Mouse (Mus musculus) naive thymus-derived CD4-positive, alpha-beta T cell, adult 5 months (primary cell): ENCODE data around the gene Olfr484. TPM values are rescaled to one million over a fixed set of nuclear protein-coding genes. Genes with fewer than 3 reads are reported as not detected.

ENCODE experiments used
- polyA plus RNA-seq: library from polyadenylated mRNA; unstranded; fragments of 100-300 nt; shearing (Covaris generic); gene quantifications from one replicate; pipeline ENCODE4 v1.2.1, GENCODE M21; 2017

Olfr484 gene
- not detected for polyA plus RNA-seq

GRCm38 (mm10) chr7:108127349-108127748 lies at the start of gene Olfr484:
Olfr484 (minus strand) TSS chr7:108127449.

GRCm38 (mm10) chr7:108172642-108173041 lies 45.4 kb upstream of the Olfr484 start, which contains the start of gene Olfr486:
Olfr486 (minus strand) TSS chr7:108172742.

DNA sequence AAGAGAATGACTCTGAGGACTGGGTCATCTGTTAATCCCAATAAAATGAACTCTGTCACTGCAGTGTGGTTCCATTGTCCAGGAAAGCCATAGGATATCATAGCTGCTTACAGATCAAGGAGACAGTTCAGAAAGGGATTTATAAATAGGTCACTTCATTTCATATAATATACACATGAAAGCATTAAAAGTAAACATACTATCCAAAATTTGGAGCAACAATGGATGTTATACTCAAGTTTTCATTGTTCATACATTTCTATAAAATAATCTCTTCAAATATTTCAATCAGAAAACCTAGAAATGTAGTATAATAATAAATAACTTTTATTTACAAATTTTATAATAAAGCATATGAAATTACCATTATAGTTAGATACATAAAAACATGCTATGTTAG lies 32.5 kb upstream of the Olfr484 start, which contains the start of gene Olfr485:
TSS of gene Olfr485 (minus strand) at position 101 of the 400 bp plus-strand sequence.

GRCm38 (mm10) chr7:108100549-108100948 lies 26.7 kb downstream of the Olfr484 start, which contains the start of gene Olfr483:
Olfr483 (plus strand) TSS chr7:108100849.

DNA sequence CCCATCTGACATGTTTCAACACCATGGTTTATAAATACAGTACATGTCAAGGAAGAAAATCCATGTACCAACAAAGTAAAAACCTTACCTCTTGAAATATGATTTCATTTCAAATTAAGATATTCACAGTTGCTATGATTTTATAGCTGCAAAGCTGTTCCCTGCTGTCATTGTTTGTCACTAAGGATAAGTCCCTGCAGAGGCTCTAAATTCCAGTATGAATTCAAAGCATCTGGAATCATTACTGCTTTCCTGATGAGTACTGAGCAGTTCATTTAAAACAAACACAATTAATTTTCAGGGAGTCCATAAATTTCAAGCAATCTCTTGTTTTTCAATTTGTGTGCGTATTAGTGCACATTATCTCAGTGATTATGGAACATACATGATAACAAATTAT lies 29.8 kb downstream of the Olfr484 start, which contains the start of gene Olfr482:
TSS of gene Olfr482 (minus strand) at position 101 of the 400 bp plus-strand sequence.

GRCm38 (mm10) chr7:108079555-108079954 lies 47.7 kb downstream of the Olfr484 start, which contains the start of gene Olfr481:
Olfr481 (plus strand) TSS chr7:108079855.

Other genes with a start within 250 kb of the Olfr484 start
- gene Olfr472, start 229.5 kb downstream of the Olfr484 start, polyA plus RNA-seq: 0.11 TPM
- not detected for gene Olfr473, start 197.0 kb downstream of the Olfr484 start, polyA plus RNA-seq
- gene Olfr474, start 172.8 kb downstream of the Olfr484 start, polyA plus RNA-seq: not detected
- not detected for gene Olfr476, start 162.6 kb downstream of the Olfr484 start, polyA plus RNA-seq
- gene Olfr477, start 140.8 kb downstream of the Olfr484 start, polyA plus RNA-seq: not detected
- gene Olfr478, start 93.5 kb downstream of the Olfr484 start, polyA plus RNA-seq: not detected
- not detected for gene Olfr479, start 76.8 kb downstream of the Olfr484 start, polyA plus RNA-seq
- not detected for gene Olfr480, start 60.1 kb downstream of the Olfr484 start, polyA plus RNA-seq
- gene Olfr481, start 47.6 kb downstream of the Olfr484 start, polyA plus RNA-seq: not detected
- gene Olfr482, start 29.9 kb downstream of the Olfr484 start, polyA plus RNA-seq: not detected
- not detected for gene Olfr483, start 26.6 kb downstream of the Olfr484 start, polyA plus RNA-seq
- not detected for gene Olfr485, start 32.4 kb upstream of the Olfr484 start, polyA plus RNA-seq
- not detected for gene Olfr486, start 45.3 kb upstream of the Olfr484 start, polyA plus RNA-seq
- gene Olfr487, start 87.2 kb upstream of the Olfr484 start, polyA plus RNA-seq: not detected
- gene Olfr488, start 130.9 kb upstream of the Olfr484 start, polyA plus RNA-seq: not detected
- gene Olfr490, start 161.5 kb upstream of the Olfr484 start, polyA plus RNA-seq: 0.50 TPM
- gene Olfr491, start 186.0 kb upstream of the Olfr484 start, polyA plus RNA-seq: not detected
- not detected for gene Olfr492, start 196.2 kb upstream of the Olfr484 start, polyA plus RNA-seq
- gene Olfr493, start 219.5 kb upstream of the Olfr484 start, polyA plus RNA-seq: not detected
- not detected for gene Olfr494, start 237.9 kb upstream of the Olfr484 start, polyA plus RNA-seq